Mouse (Mus musculus): ENCODE measurements at regions not wholly inside any gene's neighbourhood (a gene's known extent, or its start where the extent isn't known, plus 50 kb on each side); places are given as distances from the start of the nearest gene placed in this dataset.
A peak's percentile ranks its signal among the peaks of the same experiment; 100 is the strongest.

DNA sequence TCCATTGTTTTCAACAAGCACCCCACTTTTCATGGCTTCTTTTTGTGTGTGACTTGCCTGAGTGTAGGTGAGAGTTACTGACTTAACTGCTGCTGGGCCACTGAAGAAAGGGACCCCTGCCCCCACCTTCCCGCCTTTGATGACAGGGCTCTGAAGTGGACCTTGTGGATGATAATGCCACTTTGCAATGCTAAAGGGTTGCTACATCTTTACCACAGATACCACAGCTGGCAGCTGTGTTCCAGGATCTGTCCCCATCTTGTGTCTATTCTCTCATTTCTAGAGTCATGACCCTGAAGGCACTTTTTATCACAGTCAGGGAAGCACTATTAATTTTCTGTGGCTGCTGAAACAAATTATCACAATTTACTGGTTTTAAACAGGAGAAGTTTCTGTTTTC lies 163.9 kb upstream of the Pik3r1 start:
- DNase-seq = no peak
- no peak for TF ChIP-seq CTCF (IDR thresholded peaks at IDR 0.05; ENCODE audit: low read depth)
- H3K36me3 ChIP-seq (ENCODE audit: insufficient read depth) = no peaks in the 10 kb centered on the region
- no peak overlapping the region for H3K4me3 ChIP-seq (ENCODE audit: low read depth, low read length)
- H3K4me1 ChIP-seq (ENCODE audit: insufficient read depth) = no peaks in the 10 kb centered on the region
- H3K27me3 ChIP-seq (ENCODE audit: insufficient read depth, low read length) = no peaks in the 10 kb centered on the region
- no peak overlapping the region for H3K27ac ChIP-seq (ENCODE audit: low read depth)
- H3K4me2 ChIP-seq = no peak overlapping the region
- ATAC-seq (ENCODE audit: insufficient read depth) = no peak
- no peak overlapping the region for H3K9ac ChIP-seq
- no peaks in the 10 kb centered on the region for H3K9me3 ChIP-seq (ENCODE audit: low read depth, low read length)
- WGBS = 70% methylated on average over 1 of the region's 1 CpGs

DNA sequence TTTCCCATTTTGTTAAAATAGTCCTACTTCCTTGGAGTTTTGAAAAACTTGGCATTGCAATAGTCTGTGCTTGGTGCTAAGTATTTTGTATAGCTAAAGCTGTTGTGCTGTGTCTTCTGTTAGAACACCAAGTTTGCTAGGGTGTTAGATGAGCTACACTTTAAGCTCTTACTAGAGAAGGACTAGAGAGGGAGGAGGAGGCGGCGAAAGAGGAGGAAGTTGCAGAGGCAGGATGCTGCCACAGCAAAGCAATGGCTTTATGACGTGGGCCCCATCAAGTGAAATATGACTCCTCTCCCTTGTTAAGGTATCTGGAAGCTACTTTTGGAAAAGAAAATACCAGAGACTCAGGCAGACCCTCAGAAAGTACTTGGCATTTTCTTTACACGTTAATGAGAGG lies 167.8 kb upstream of the Pik3r1 start:
- H3K9me3 ChIP-seq (ENCODE audit: low read depth, low read length) = no peaks in the 10 kb centered on the region
- H3K9ac ChIP-seq = no peak overlapping the region
- H3K4me1 ChIP-seq (ENCODE audit: insufficient read depth) = no peaks in the 10 kb centered on the region
- WGBS = 42% methylated on average over 4 of the region's 4 CpGs
- H3K36me3 ChIP-seq (ENCODE audit: insufficient read depth) = no peaks in the 10 kb centered on the region
- DNase-seq (no peak), ATAC-seq (ENCODE audit: insufficient read depth) (no peak)
- H3K4me3 ChIP-seq (ENCODE audit: low read depth, low read length) = no peak overlapping the region
- no peaks in the 10 kb centered on the region for H3K27me3 ChIP-seq (ENCODE audit: insufficient read depth, low read length)
- TF ChIP-seq CTCF (IDR thresholded peaks at IDR 0.05; ENCODE audit: low read depth) = no peak
- H3K27ac ChIP-seq (ENCODE audit: low read depth) = no peak overlapping the region
- H3K4me2 ChIP-seq = no peak overlapping the region

DNA sequence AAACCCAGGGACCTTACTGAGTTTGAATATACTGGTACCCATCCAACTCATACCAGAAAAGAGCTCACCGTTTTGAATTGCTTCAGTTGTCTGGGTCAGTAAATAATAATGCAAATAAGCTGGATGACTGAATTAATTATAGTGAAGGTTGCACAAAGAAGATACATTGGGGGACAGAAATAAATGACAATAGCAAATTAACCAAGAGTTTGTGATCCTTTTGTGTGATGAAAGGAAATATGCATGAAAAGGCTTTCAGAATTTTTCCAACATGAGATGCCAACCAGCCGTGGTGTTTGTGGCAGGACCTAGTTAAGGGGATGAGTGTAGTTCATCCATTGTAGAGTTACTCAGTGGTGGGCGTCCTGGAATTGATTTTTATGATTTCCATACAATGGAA lies 186.5 kb upstream of the Pik3r1 start:
- 86% methylated on average over 3 of the region's 3 CpGs for WGBS
- Histone ChIP-seq H3K36me3 (ENCODE audit: insufficient read depth) (no peaks in the 10 kb centered on the region), H3K4me2 (no peak overlapping the region), H3K27ac (ENCODE audit: low read depth) (no peak overlapping the region), H3K9me3 (ENCODE audit: low read depth, low read length) (no peaks in the 10 kb centered on the region), H3K4me3 (ENCODE audit: low read depth, low read length) (no peak overlapping the region), H3K27me3 (ENCODE audit: insufficient read depth, low read length) (no peaks in the 10 kb centered on the region), H3K4me1 (ENCODE audit: insufficient read depth) (peaks cover 3% of the 10 kb centered on the region; the same call in 1 of the 2 replicates), H3K9ac (no peak overlapping the region)
- no peak for TF ChIP-seq CTCF (IDR thresholded peaks at IDR 0.05; ENCODE audit: low read depth)
- no peak for ATAC-seq (ENCODE audit: insufficient read depth)
- no peak for DNase-seq

DNA sequence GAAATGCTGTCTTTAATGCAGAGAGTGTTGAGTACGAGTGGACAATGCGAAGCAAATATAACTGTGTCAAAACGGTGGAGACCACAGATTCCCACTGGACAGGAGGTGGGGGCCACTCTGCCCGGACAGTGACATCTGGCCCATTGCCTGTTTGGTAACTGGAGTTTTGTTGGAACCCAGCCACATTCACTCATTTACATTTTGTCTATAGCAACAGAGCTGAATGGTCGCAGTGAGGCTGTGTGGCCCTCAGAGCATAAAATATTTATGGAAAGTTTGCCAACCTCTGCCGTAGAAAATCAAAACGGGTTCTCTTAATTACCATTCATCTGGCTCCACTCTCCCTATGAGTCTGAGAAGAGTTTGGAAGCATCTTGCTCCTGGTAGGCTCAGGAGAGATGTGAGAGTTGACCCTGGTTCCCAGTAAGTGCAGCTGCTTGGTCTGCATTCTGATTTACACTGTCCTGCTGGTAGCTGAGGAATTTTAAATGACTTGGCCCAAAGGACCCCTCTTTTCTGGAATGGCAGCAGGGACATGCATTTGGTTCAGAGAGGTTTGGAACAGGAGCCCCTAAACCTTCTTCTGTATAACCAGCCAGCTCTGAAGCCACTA lies 187.9 kb upstream of the Pik3r1 start:
- Histone ChIP-seq H3K4me3 (ENCODE audit: low read depth, low read length) (no peak overlapping the region), H3K4me2 (no peak overlapping the region), H3K9ac (no peak overlapping the region), H3K27ac (ENCODE audit: low read depth) (no peak overlapping the region), H3K36me3 (ENCODE audit: insufficient read depth) (no peaks in the 10 kb centered on the region), H3K4me1 (ENCODE audit: insufficient read depth) (peaks cover 3% of the 10 kb centered on the region; the same call in 1 of the 2 replicates), H3K9me3 (ENCODE audit: low read depth, low read length) (no peaks in the 10 kb centered on the region), H3K27me3 (ENCODE audit: insufficient read depth, low read length) (no peaks in the 10 kb centered on the region)
- ATAC-seq (ENCODE audit: insufficient read depth) (peak; percentile 70), DNase-seq (peak; percentile 84)
- WGBS = 51% methylated on average over 7 of the region's 7 CpGs
- TF ChIP-seq CTCF (IDR thresholded peaks at IDR 0.05; ENCODE audit: low read depth) = no peak

DNA sequence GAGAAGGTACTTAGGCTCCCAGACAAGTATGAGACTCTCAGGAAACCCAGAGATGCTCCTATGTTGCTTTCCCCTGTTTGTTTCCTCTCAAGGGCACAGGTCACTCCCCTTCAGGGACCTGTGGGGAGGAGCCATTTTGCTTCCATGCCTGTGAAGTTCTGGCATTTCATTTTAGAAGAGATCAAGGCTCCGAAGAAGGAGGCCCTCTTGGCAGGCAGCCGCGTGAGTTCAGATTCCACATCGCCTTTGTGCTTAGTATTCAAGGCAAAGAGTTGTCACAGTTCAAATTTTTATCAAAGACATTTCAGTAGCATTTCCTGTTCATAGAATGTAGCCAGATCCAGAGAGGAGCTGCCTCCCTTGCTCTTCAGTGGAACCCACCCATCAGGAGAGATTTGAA lies 189.8 kb upstream of the Pik3r1 start:
- H3K36me3 ChIP-seq (ENCODE audit: insufficient read depth) = no peaks in the 10 kb centered on the region
- H3K9ac ChIP-seq = no peak overlapping the region
- H3K4me3 ChIP-seq (ENCODE audit: low read depth, low read length) = no peak overlapping the region
- peaks cover 3% of the 10 kb centered on the region; the same call in 1 of the 2 replicates for H3K4me1 ChIP-seq (ENCODE audit: insufficient read depth)
- H3K27ac ChIP-seq (ENCODE audit: low read depth) = peak overlapping the region; percentile 36; the same call in 1 of the 2 replicates
- 38% methylated on average over 4 of the region's 4 CpGs for WGBS
- DNase-seq (peak; percentile 82), ATAC-seq (ENCODE audit: insufficient read depth) (peak; percentile 69; the same call in 1 of the 2 replicates)
- no peaks in the 10 kb centered on the region for H3K9me3 ChIP-seq (ENCODE audit: low read depth, low read length)
- no peak overlapping the region for H3K4me2 ChIP-seq
- no peak for TF ChIP-seq CTCF (IDR thresholded peaks at IDR 0.05; ENCODE audit: low read depth)
- H3K27me3 ChIP-seq (ENCODE audit: insufficient read depth, low read length) = no peaks in the 10 kb centered on the region

DNA sequence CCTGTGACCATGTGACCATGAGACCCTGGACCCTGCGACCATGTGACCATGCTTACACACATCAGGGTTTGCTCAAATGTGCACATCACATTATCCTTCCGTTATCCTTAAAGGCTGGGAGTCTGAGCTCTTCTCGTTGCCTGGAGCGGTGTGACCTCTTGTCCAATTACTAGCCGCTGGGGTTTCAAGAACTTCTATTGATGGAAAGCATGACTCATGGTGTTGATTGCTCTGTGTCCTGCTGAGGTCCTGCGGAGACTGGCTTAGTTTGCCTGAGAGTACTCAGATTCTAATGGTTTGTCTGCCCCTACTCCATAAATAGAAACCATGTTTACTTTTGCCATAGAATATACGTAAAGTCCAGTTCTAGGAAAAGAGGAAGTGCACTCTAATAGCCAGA lies 197.5 kb upstream of the Pik3r1 start:
- DNase-seq (no peak), ATAC-seq (ENCODE audit: insufficient read depth) (no peak)
- Histone ChIP-seq H3K9ac (no peak overlapping the region), H3K4me1 (ENCODE audit: insufficient read depth) (no peaks in the 10 kb centered on the region), H3K27ac (ENCODE audit: low read depth) (no peak overlapping the region), H3K9me3 (ENCODE audit: low read depth, low read length) (no peaks in the 10 kb centered on the region), H3K4me3 (ENCODE audit: low read depth, low read length) (no peak overlapping the region), H3K27me3 (ENCODE audit: insufficient read depth, low read length) (no peaks in the 10 kb centered on the region), H3K36me3 (ENCODE audit: insufficient read depth) (no peaks in the 10 kb centered on the region), H3K4me2 (no peak overlapping the region)
- no peak for TF ChIP-seq CTCF (IDR thresholded peaks at IDR 0.05; ENCODE audit: low read depth)
- 75% methylated on average over 7 of the region's 7 CpGs for WGBS

DNA sequence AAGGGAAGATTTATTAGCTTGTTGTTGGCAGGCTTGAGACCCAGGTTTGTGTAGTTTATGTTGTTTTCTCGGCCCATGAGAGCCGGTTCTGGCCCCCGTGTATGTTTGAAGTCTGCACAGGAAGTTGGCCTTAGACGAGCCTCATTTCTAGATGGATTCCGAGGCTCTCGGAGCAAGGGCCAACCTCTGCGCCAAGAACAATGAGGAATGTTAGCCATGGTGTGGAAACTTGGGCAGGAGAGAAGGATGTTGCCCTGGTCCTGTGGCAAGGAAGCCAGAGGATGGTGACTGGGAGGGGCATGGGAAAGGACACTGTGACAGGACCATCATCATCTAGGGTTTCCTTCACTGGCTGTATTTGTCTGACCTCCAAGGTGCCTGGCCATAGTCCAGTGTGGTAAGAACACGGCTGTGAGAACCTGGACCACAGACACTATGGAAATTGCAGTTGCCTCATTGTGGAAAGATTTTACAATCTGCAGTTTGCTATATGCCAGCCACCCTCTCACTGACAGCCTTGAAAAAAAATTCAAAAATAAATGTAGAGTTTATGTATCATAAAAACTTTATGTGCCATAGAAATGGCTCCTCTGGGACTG lies 198.9 kb upstream of the Pik3r1 start:
- WGBS = 60% methylated on average over 8 of the region's 8 CpGs
- ATAC-seq (ENCODE audit: insufficient read depth) (no peak), DNase-seq (no peak)
- Histone ChIP-seq H3K27me3 (ENCODE audit: insufficient read depth, low read length) (no peaks in the 10 kb centered on the region), H3K9me3 (ENCODE audit: low read depth, low read length) (no peaks in the 10 kb centered on the region), H3K36me3 (ENCODE audit: insufficient read depth) (no peaks in the 10 kb centered on the region), H3K4me2 (no peak overlapping the region), H3K9ac (no peak overlapping the region), H3K4me1 (ENCODE audit: insufficient read depth) (no peaks in the 10 kb centered on the region), H3K4me3 (ENCODE audit: low read depth, low read length) (no peak overlapping the region), H3K27ac (ENCODE audit: low read depth) (no peak overlapping the region)
- TF ChIP-seq CTCF (IDR thresholded peaks at IDR 0.05; ENCODE audit: low read depth) = no peak

Measured in lung, embryonic 14.5 days (tissue).